Mouse (Mus musculus): ENCODE measurements at regions not wholly inside any gene's neighbourhood (a gene's known extent, or its start where the extent isn't known, plus 50 kb on each side); places are given as distances from the start of the nearest gene placed in this dataset.

GRCm38 (mm10) chr12:26532076-26532475, 63.1 kb downstream of the Cmpk2 start:
- Histone ChIP-seq H3K4me1 (ENCODE audit: control insufficient read depth, insufficient read depth, insufficient read length, low read length) (peaks cover 5% of the 10 kb centered on the region; the same call in 1 of the 2 replicates), H3K4me3 (ENCODE audit: low read depth, low read length) (no peak overlapping the region), H3K36me3 (ENCODE audit: control insufficient read depth, insufficient read depth, low read length) (no peaks in the 10 kb centered on the region), H3K27ac (ENCODE audit: insufficient read depth, low read depth, low read length) (peak overlapping the region; percentile 60), H3K27me3 (ENCODE audit: control insufficient read depth, insufficient read depth, low read length) (no peaks in the 10 kb centered on the region)
- WGBS, result 61% methylated on average over 6 of the region's 6 CpGs
- TF ChIP-seq POLR2A (IDR thresholded peaks at IDR 0.05; ENCODE audit: low read depth, low read length), result no peak
- no peak for TF ChIP-seq CTCF (IDR thresholded peaks at IDR 0.05; ENCODE audit: extremely low read depth, insufficient read length, insufficient replicate concordance, low read depth, low read length)

All from small intestine, adult 2 months (tissue).